Mouse (Mus musculus) embryonic fibroblast, embryonic 13.5 days (primary cell): ENCODE measurements around the gene Scd1.

Experiments used
- CTCF ChIP-seq: IDR thresholded peaks from 2 replicates; pipeline ENCODE4 v1.5.1; 2011; ENCODE audit warnings: mild to moderate bottlenecking, control low read depth, low read length, moderate library complexity, borderline replicate concordance; ENCODE audit not compliant: insufficient read depth
- POLR2A ChIP-seq: IDR thresholded peaks from 2 replicates; pipeline ENCODE4 v1.6.1; 2011; ENCODE audit warnings: low read depth, mild to moderate bottlenecking, control low read depth, low read length, moderate library complexity

DNA sequence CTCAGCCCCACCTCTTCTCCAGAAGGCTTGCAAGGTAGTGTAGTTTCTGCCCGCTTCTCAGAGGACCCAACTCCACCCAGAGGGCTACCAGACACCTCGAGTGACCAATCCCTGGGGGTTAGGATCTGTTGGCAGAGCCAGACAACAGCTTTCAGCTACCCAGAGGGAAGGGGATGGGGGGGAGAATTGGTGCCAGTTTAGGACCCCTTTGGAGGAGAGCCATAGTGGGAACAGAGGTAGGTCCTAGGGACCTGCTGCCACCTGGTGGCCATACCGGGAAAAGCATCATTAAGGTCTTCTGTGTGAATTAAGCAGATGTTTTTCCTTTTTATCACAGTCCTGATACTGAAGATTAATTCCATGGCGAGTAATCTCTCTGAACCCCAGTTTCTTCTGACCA lies 11.3 kb upstream of the Scd1 start:
- peak; percentile 68 for TF ChIP-seq CTCF
- TF ChIP-seq POLR2A = no peak
